In genomic region chr2:170960396-170960795, GRCm38 (mm10) we compare ENCODE assay signal across 22 mouse cellular contexts.
DNase-seq lines count a peak whose midpoint lies in the region; ATAC-seq and TF ChIP-seq lines count a peak whose summit lies in the region.
"Had no signal": no experiment of that assay in that cellular context is flagged by ENCODE, and none has a peak within 500 bp of the region (broad histone marks: within the 10 kb centered on the region; RNA-seq: fewer than 3 reads in every experiment).

No protein-coding gene starts in this region.

- 36% methylated on average over 4 of the region's 4 CpGs for WGBS in kidney, embryonic 14.5 days
- WGBS in kidney, postnatal 0 days, result 31% methylated on average over 4 of the region's 4 CpGs
- WGBS in kidney, adult 2 months, result 43% methylated on average over 4 of the region's 4 CpGs

- H3K9me3 ChIP-seq in kidney, embryonic 14.5 days (ENCODE audit: control insufficient read depth, low read length), result no peaks in the 10 kb centered on the region
- H3K9me3 ChIP-seq in kidney, postnatal 0 days (replicated peaks; ENCODE audit: low read length), result no peaks in the 10 kb centered on the region
- H3K9me3 ChIP-seq: embryonic facial prominence, embryonic 10.5 days; embryonic facial prominence, embryonic 12.5 days; forebrain, embryonic 10.5 days; forebrain, embryonic 12.5 days had no signal

- no peak overlapping the region for H3K4me3 ChIP-seq in kidney, embryonic 14.5 days (ENCODE audit: low read length)
- no peak overlapping the region for H3K4me3 ChIP-seq in kidney, postnatal 0 days (replicated peaks; ENCODE audit: low read depth, low read length)
- no peak overlapping the region for H3K4me3 ChIP-seq in kidney, adult 2 months (ENCODE audit: insufficient read depth, low read depth, low read length)
- H3K4me3 ChIP-seq: embryonic facial prominence, embryonic 10.5 days; embryonic facial prominence, embryonic 12.5 days; forebrain, embryonic 10.5 days; forebrain, embryonic 12.5 days had no signal

- DNase-seq in kidney, postnatal 14 days, result no peak
- DNase-seq in kidney, postnatal 0 days (ENCODE audit: low spot score), result peak; percentile 47
- DNase-seq in kidney, adult 2 months, result no peak
- DNase-seq in fat pad, adult 2 months (ENCODE audit: extremely low read depth, low read depth, low spot score), result peak; percentile 52
- DNase-seq in gonadal fat pad, adult 2 months (ENCODE audit: low read depth), result peak; percentile 50
- no peak for DNase-seq in cerebellum, postnatal 4 days (ENCODE audit: low spot score in 2 of 2)
- DNase-seq: adrenal gland, adult 2 months; adrenal gland, postnatal 10 days; adrenal gland, postnatal 25 days; cerebellum, adult 11 months; cerebellum, adult 18-20 months; cerebellum, adult 8-10 months; cerebellum, adult 9-11 months; cerebellum, postnatal 14 days; cerebellum, postnatal 36 days had no signal

- H3K9ac ChIP-seq in kidney, embryonic 14.5 days (ENCODE audit: low read depth, low read length), result no peak overlapping the region
- H3K9ac ChIP-seq in kidney, postnatal 0 days (ENCODE audit: low read depth, low read length), result no peak overlapping the region
- H3K9ac ChIP-seq: embryonic facial prominence, embryonic 12.5 days; forebrain, embryonic 12.5 days had no signal

- no peak overlapping the region for H3K4me2 ChIP-seq in kidney, embryonic 14.5 days (replicated peaks; ENCODE audit: low read depth, low read length)
- H3K4me2 ChIP-seq in kidney, postnatal 0 days (ENCODE audit: low read length), result no peak overlapping the region
- H3K4me2 ChIP-seq: embryonic facial prominence, embryonic 12.5 days; forebrain, embryonic 12.5 days had no signal

- ATAC-seq in kidney, embryonic 14.5 days (ENCODE audit: low FRiP score, low TSS enrichment), result peak; percentile 60; the same call in 1 of the 2 replicates
- ATAC-seq in kidney, postnatal 0 days (replicated peaks; ENCODE audit: low FRiP score, low read depth), result no peak
- ATAC-seq: forebrain, embryonic 14.5 days; forebrain, embryonic 16.5 days had no signal

- H3K27ac ChIP-seq in kidney, embryonic 14.5 days (ENCODE audit: low read depth, low read length), result no peak overlapping the region
- no peak overlapping the region for H3K27ac ChIP-seq in kidney, postnatal 0 days
- H3K27ac ChIP-seq in kidney, adult 2 months (ENCODE audit: insufficient read depth, low read depth, low read length), result no peak overlapping the region
- H3K27ac ChIP-seq: embryonic facial prominence, embryonic 10.5 days; embryonic facial prominence, embryonic 12.5 days; forebrain, embryonic 10.5 days; forebrain, embryonic 12.5 days had no signal

- no peaks in the 10 kb centered on the region for H3K27me3 ChIP-seq in kidney, embryonic 14.5 days (ENCODE audit: control insufficient read depth, insufficient read depth, low read length)
- no peaks in the 10 kb centered on the region for H3K27me3 ChIP-seq in kidney, postnatal 0 days (ENCODE audit: insufficient read depth, low read length)
- H3K27me3 ChIP-seq in kidney, adult 2 months (replicated peaks; ENCODE audit: control insufficient read depth, insufficient read depth, low read length), result no peaks in the 10 kb centered on the region
- H3K27me3 ChIP-seq: embryonic facial prominence, embryonic 12.5 days; forebrain, embryonic 12.5 days had no signal

- TF ChIP-seq CTCF in kidney, postnatal 0 days (IDR thresholded peaks at IDR 0.05; ENCODE audit: low read depth), result no peak
- no peak for TF ChIP-seq CTCF in kidney, adult 2 months (conservative IDR thresholded peaks at IDR 0.05; ENCODE audit: insufficient read depth, insufficient read length, low read depth, low read length)

- H3K4me1 ChIP-seq in kidney, embryonic 14.5 days (ENCODE audit: control insufficient read depth, insufficient read depth, low read length), result no peaks in the 10 kb centered on the region
- H3K4me1 ChIP-seq in kidney, postnatal 0 days (replicated peaks; ENCODE audit: insufficient read depth, low read length), result no peaks in the 10 kb centered on the region
- no peaks in the 10 kb centered on the region for H3K4me1 ChIP-seq in kidney, adult 2 months (ENCODE audit: control insufficient read depth, insufficient read depth, low read length)
- H3K4me1 ChIP-seq: embryonic facial prominence, embryonic 10.5 days; embryonic facial prominence, embryonic 12.5 days; forebrain, embryonic 10.5 days; forebrain, embryonic 12.5 days had no signal

- no peak for TF ChIP-seq POLR2A in kidney, adult 2 months (IDR thresholded peaks at IDR 0.05; ENCODE audit: low read depth, low read length)

- H3K36me3 ChIP-seq in kidney, embryonic 14.5 days (ENCODE audit: control insufficient read depth, insufficient read depth, low read length), result no peaks in the 10 kb centered on the region
- no peaks in the 10 kb centered on the region for H3K36me3 ChIP-seq in kidney, postnatal 0 days (ENCODE audit: insufficient read depth, low read length)
- no peaks in the 10 kb centered on the region for H3K36me3 ChIP-seq in kidney, adult 2 months (ENCODE audit: control insufficient read depth, insufficient read depth, low read length)
- H3K36me3 ChIP-seq: embryonic facial prominence, embryonic 10.5 days; embryonic facial prominence, embryonic 12.5 days; forebrain, embryonic 10.5 days; forebrain, embryonic 12.5 days had no signal

Comparison
In these comparisons a context has a peak if more than half of its experiments do, and no peak if none do; other contexts are left out.
1. DNase-seq: peak in kidney, postnatal 0 days (single experiment), fat pad, adult 2 months (single experiment) and gonadal fat pad, adult 2 months (single experiment); none in kidney, postnatal 14 days (single experiment), kidney, adult 2 months (single experiment) and cerebellum, postnatal 4 days (0 of 2).